ENCODE assay signal across 15 mouse cellular contexts in genomic region chr16:20638367-20638766, GRCm38 (mm10). TPM values are rescaled to one million over a fixed set of nuclear protein-coding genes. Genes with fewer than 3 reads are reported as not detected.
DNase-seq lines count a peak whose midpoint lies in the region; ATAC-seq lines count a peak whose summit lies in the region.
"Had no signal": no experiment of that assay in that cellular context is flagged by ENCODE, and none has a peak within 500 bp of the region (broad histone marks: within the 10 kb centered on the region; RNA-seq: fewer than 3 reads in every experiment).

No protein-coding gene starts in this region.

- ATAC-seq in megakaryocyte, adult 5-6 weeks (ENCODE audit: poor library complexity, severe bottlenecking) = no peak

- DNase-seq in layer of hippocampus, adult 11-12 months (ENCODE audit: low spot score) = peak; percentile 57
- DNase-seq in layer of hippocampus, adult 9-10 months (ENCODE audit: low spot score) = no peak
- peak; percentile 19 to 35 for DNase-seq in frontal cortex, postnatal 36 days (ENCODE audit: low spot score in 2 of 2)
- peak; percentile 66 to 70 for DNase-seq in layer of hippocampus, postnatal 36 days
- DNase-seq in right cerebral cortex, postnatal 10 days (ENCODE audit: low spot score in 2 of 2) = peak; percentile 90 to 91
- no peak for DNase-seq in spleen, adult 18-20 months
- DNase-seq in adrenal gland, postnatal 4 days (ENCODE audit: low spot score in 2 of 2) = no peak
- DNase-seq: adrenal gland, postnatal 14 days; cerebellum, adult 2 months; heart, adult 2 months; heart, postnatal 14 days; kidney, adult 8-10 months had no signal

RNA-seq across cellular contexts. Expression of gene Ece2, which starts 8.7 kb away (rescaled TPM):
- total RNA-seq in layer of hippocampus, postnatal 36 days (2021) = 10 to 100 TPM; 28.4 to 29.2 TPM
- not detected in 2 replicates for total RNA-seq in megakaryocyte, adult 5-6 weeks (2015)
- total RNA-seq in megakaryocyte, adult 5-6 weeks (2017) = not detected in 2 replicates
- 10 to 100 TPM; 11.4 to 14.9 TPM for total RNA-seq in adrenal gland, postnatal 4 days (2021)

RNA-seq across cellular contexts. Expression of gene Psmd2, which starts 13.1 kb away (rescaled TPM):
- total RNA-seq in layer of hippocampus, postnatal 36 days (2021) = 100 to 1,000 TPM; 212 to 232 TPM
- 88.9 and 92.4 TPM in 2 replicates for total RNA-seq in megakaryocyte, adult 5-6 weeks (2015)
- 134 and 172 TPM in 2 replicates for total RNA-seq in megakaryocyte, adult 5-6 weeks (2017)
- 100 to 1,000 TPM; 216 to 230 TPM for total RNA-seq in adrenal gland, postnatal 4 days (2021)

RNA-seq across cellular contexts. Expression of gene Camk2n2, which starts 17.3 kb away (rescaled TPM):
- 10 to 100 TPM; 83.0 to 88.3 TPM for total RNA-seq in layer of hippocampus, postnatal 36 days (2021)
- 0.29 and 0.32 TPM in 2 replicates for total RNA-seq in megakaryocyte, adult 5-6 weeks (2015)
- 0.95 TPM in 1 of 2 replicates, not detected in the other for total RNA-seq in megakaryocyte, adult 5-6 weeks (2017)
- total RNA-seq in adrenal gland, postnatal 4 days (2021) = 10 to 100 TPM; 16.1 to 16.3 TPM

RNA-seq across cellular contexts. Expression of gene Alg3, which starts 26.8 kb away (rescaled TPM):
- total RNA-seq in layer of hippocampus, postnatal 36 days (2021) = 10 to 100 TPM; 11.9 to 13.2 TPM
- 15.3 and 21.9 TPM in 2 replicates for total RNA-seq in megakaryocyte, adult 5-6 weeks (2015)
- 7.4 and 10.7 TPM in 2 replicates for total RNA-seq in megakaryocyte, adult 5-6 weeks (2017)
- total RNA-seq in adrenal gland, postnatal 4 days (2021) = 10 to 100 TPM; 15.9 to 17.6 TPM

RNA-seq across cellular contexts. Expression of gene Gm49333, which starts 27.0 kb away (rescaled TPM):
- total RNA-seq in layer of hippocampus, postnatal 36 days (2021) = not detected
- not detected in 2 replicates for total RNA-seq in megakaryocyte, adult 5-6 weeks (2015)
- total RNA-seq in megakaryocyte, adult 5-6 weeks (2017) = not detected in 2 replicates
- total RNA-seq in adrenal gland, postnatal 4 days (2021) = under 1 TPM in 1 of 2 experiments, not detected in 1; 0.37 TPM
- total RNA-seq: adrenal gland, postnatal 14 days; CH12.LX; left cerebral cortex, postnatal 36 days had no signal

Comparison
In these comparisons a context has a peak if more than half of its experiments do, and no peak if none do; other contexts are left out.
1. DNase-seq: peak in layer of hippocampus, adult 11-12 months (single experiment), frontal cortex, postnatal 36 days (2 of 2), layer of hippocampus, postnatal 36 days (2 of 2) and right cerebral cortex, postnatal 10 days (2 of 2); none in layer of hippocampus, adult 9-10 months (single experiment), spleen, adult 18-20 months (0 of 2) and adrenal gland, postnatal 4 days (0 of 2).
2. RNA of gene Ece2, which starts 8.7 kb away (total RNA-seq): 28.4 to 29.2 TPM in layer of hippocampus, postnatal 36 days and 11.4 to 14.9 TPM in adrenal gland, postnatal 4 days; not detected in megakaryocyte, adult 5-6 weeks; every median in the first group is over 10 times any median in the second.
3. RNA of gene Camk2n2, which starts 17.3 kb away (total RNA-seq): 83.0 to 88.3 TPM in layer of hippocampus, postnatal 36 days and 16.1 to 16.3 TPM in adrenal gland, postnatal 4 days; 0.29 to 0.95 TPM in megakaryocyte, adult 5-6 weeks; every median in the first group is over 4 times any median in the second.